Mouse (Mus musculus): ENCODE data around the gene Gm20458.

- TF ChIP-seq CTCF (IDR thresholded peaks at IDR 0.05; ENCODE audit: low read depth, low read length) = no peak
- 0 out of 2 replicates have a peak, but pooled peaks have one; percentile 20 for TF ChIP-seq POLR2A (IDR thresholded peaks at IDR 0.05; ENCODE audit: extremely low read depth, insufficient read depth, low read length)
Measured at GRCm38 (mm10) chr2:164441731-164442130, 19.0 kb upstream of the Gm20458 start.
